Mouse (Mus musculus): ENCODE data around the gene Acap1. TPM values are rescaled to one million over a fixed set of nuclear protein-coding genes. Genes with fewer than 3 reads are reported as not detected.

The Acap1 gene
- polyA plus RNA-seq, 1 experiment from 2014 or later = 0.70 TPM

DNA sequence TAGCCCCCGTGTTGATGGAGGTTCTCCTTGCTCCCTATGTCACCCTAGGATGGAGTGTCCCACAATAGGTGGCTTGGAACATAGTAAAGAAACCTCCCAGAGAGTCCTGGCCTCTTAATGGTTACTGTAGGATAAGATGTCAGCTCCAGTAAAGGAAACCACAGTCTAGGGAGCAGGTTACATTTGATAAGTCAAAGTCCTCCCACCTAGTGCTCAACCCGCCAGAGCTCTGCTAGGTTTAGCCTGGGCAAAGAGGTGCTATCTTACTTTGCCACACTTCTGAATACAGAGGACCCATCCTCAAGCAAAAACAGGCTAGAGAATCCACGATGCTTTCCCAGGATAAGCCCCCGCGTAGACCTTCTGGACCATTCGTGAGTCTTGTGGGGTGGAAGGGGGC lies 16.4 kb downstream of the Acap1 start:
- peak overlapping the region; percentile 65 for H3K9ac ChIP-seq (ENCODE audit: low read length)
- peak overlapping the region; percentile 77 for H3K4me2 ChIP-seq (replicated peaks; ENCODE audit: low read depth)
- H3K4me3 ChIP-seq (ENCODE audit: low read depth, low read length) = peak overlapping the region; percentile 57
- ATAC-seq (ENCODE audit: low FRiP score, low TSS enrichment) (no peak), DNase-seq (ENCODE audit: low spot score) (no peak)
- no peaks in the 10 kb centered on the region for H3K36me3 ChIP-seq (ENCODE audit: control insufficient read depth, insufficient read depth, low read length)
- no peaks in the 10 kb centered on the region for H3K27me3 ChIP-seq (ENCODE audit: control insufficient read depth, insufficient read depth, low read length)
- H3K9me3 ChIP-seq (ENCODE audit: control insufficient read depth, low read length) = no peaks in the 10 kb centered on the region
- TF ChIP-seq CTCF (IDR thresholded peaks at IDR 0.05; ENCODE audit: low read depth) (no peak), EP300 (optimal IDR thresholded peaks at IDR 0.05) (no peak)
- peak overlapping the region; percentile 93 for H3K27ac ChIP-seq (replicated peaks)
- H3K4me1 ChIP-seq (replicated peaks; ENCODE audit: control insufficient read depth, insufficient read depth) = peaks cover 11% of the 10 kb centered on the region
- WGBS = 84% methylated on average over 6 of the region's 6 CpGs

DNA sequence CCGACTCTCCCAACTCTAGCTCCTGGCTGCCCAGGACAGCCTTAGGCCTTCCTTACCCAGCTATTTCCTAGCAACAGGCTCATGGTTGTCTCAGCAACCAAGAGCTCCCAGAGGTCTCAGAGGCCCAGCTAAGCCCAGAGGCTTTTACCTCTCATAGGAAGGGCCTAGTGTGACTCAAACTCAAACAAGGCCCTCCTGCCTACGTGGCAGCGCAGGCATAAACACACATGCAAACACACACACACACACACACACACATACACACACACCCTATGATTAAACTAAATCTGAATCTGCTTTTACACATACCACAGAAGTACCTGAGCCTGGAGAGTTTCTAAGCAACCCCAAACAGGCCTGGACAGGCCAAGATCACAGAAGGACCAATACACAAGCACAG lies 16.9 kb downstream of the Acap1 start:
- H3K9ac ChIP-seq (ENCODE audit: low read length) = no peak overlapping the region
- no peak overlapping the region for H3K4me2 ChIP-seq (replicated peaks; ENCODE audit: low read depth)

DNA sequence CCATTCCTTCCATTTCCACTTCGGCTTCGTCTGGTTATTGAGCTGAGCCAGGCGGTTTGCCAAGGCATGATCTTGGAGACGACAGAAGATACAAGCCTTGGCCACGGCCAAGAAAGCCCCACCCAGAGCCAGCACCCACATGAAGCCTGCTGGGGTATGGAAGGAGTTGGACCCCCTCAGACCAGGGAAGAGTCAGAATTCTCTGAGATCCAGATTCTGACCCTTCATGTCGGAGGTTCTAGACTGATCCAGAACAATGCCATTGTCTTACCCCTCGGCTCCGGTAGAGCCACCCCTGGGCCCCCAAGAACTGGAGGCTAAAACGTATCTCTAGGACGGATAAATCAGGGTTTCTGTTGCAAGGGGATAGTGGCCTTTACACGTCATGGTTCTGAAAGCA lies 17.5 kb downstream of the Acap1 start, which contains the start of gene Tmem95:
Gene Tmem95 (minus strand): TSS at position 141 of the 400 bp plus-strand sequence.
- Histone ChIP-seq H3K27ac (replicated peaks) (peak within 1 kb of the TSS; percentile 93), H3K27me3 (ENCODE audit: control insufficient read depth, insufficient read depth, low read length) (no peaks in the 10 kb centered on the region), H3K9me3 (ENCODE audit: control insufficient read depth, low read length) (no peaks in the 10 kb centered on the region), H3K9ac (ENCODE audit: low read length) (no peak within 1 kb of the TSS), H3K4me2 (replicated peaks; ENCODE audit: low read depth) (0 out of 2 replicates have a peak within 1 kb of the TSS, but pooled peaks have one; percentile 77), H3K4me1 (replicated peaks; ENCODE audit: control insufficient read depth, insufficient read depth) (peaks cover 11% of the 10 kb centered on the region), H3K36me3 (ENCODE audit: control insufficient read depth, insufficient read depth, low read length) (no peaks in the 10 kb centered on the region), H3K4me3 (ENCODE audit: low read depth, low read length) (no peak within 1 kb of the TSS)
- no peak for DNase-seq (ENCODE audit: low spot score)
- no peak for ATAC-seq (ENCODE audit: low FRiP score, low TSS enrichment)
- WGBS = 65% methylated on average over 11 of the region's 11 CpGs
- TF ChIP-seq EP300 (optimal IDR thresholded peaks at IDR 0.05) (no peak), CTCF (IDR thresholded peaks at IDR 0.05; ENCODE audit: low read depth) (no peak)

More for the DNA sequence above, 16.9 kb downstream of the Acap1 start:
- Histone ChIP-seq H3K27ac (replicated peaks) (peak overlapping the region; percentile 93), H3K4me1 (replicated peaks; ENCODE audit: control insufficient read depth, insufficient read depth) (peaks cover 11% of the 10 kb centered on the region), H3K36me3 (ENCODE audit: control insufficient read depth, insufficient read depth, low read length) (no peaks in the 10 kb centered on the region), H3K9me3 (ENCODE audit: control insufficient read depth, low read length) (no peaks in the 10 kb centered on the region), H3K4me3 (ENCODE audit: low read depth, low read length) (no peak overlapping the region), H3K27me3 (ENCODE audit: control insufficient read depth, insufficient read depth, low read length) (no peaks in the 10 kb centered on the region)
- ATAC-seq (ENCODE audit: low FRiP score, low TSS enrichment) (peak; percentile 28), DNase-seq (ENCODE audit: low spot score) (peak; percentile 52)
- no peak for TF ChIP-seq CTCF (IDR thresholded peaks at IDR 0.05; ENCODE audit: low read depth)
- WGBS = 52% methylated on average over 3 of the region's 3 CpGs

DNA sequence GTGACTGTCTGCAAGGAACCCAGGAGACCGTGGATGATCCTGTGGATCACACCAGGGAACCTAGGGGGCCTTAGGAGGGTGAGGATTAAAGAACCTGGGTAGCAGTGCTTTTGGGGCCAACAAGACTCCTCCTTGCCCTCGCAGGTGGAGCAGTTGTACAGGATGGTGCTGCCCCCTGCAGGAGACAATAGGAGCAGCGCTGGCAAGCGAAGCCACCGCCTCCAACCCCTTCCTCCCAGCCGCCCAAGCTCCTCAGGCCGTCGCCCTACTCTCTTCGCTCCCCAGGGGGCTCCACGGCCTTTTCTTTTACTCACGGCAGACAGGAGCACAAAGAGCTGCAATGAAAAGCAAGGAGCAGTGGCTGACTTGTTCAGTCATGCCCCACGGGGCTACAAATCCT lies 18.5 kb downstream of the Acap1 start:
- no peak overlapping the region for H3K9ac ChIP-seq (ENCODE audit: low read length)
- no peak overlapping the region for H3K4me3 ChIP-seq (ENCODE audit: low read depth, low read length)
- ATAC-seq (ENCODE audit: low FRiP score, low TSS enrichment) (peak; percentile 39), DNase-seq (ENCODE audit: low spot score) (peak; percentile 91)
- no peaks in the 10 kb centered on the region for H3K9me3 ChIP-seq (ENCODE audit: control insufficient read depth, low read length)
- WGBS = 2% methylated on average over 12 of the region's 12 CpGs
- peak overlapping the region; percentile 63 for H3K27ac ChIP-seq (replicated peaks)
- H3K36me3 ChIP-seq (ENCODE audit: control insufficient read depth, insufficient read depth, low read length) = no peaks in the 10 kb centered on the region
- H3K27me3 ChIP-seq (ENCODE audit: control insufficient read depth, insufficient read depth, low read length) = no peaks in the 10 kb centered on the region
- TF ChIP-seq EP300 (optimal IDR thresholded peaks at IDR 0.05) = no peak
- TF ChIP-seq CTCF (IDR thresholded peaks at IDR 0.05; ENCODE audit: low read depth) = peak; percentile 92
- peaks cover 11% of the 10 kb centered on the region for H3K4me1 ChIP-seq (replicated peaks; ENCODE audit: control insufficient read depth, insufficient read depth)
- H3K4me2 ChIP-seq (replicated peaks; ENCODE audit: low read depth) = no peak overlapping the region

DNA sequence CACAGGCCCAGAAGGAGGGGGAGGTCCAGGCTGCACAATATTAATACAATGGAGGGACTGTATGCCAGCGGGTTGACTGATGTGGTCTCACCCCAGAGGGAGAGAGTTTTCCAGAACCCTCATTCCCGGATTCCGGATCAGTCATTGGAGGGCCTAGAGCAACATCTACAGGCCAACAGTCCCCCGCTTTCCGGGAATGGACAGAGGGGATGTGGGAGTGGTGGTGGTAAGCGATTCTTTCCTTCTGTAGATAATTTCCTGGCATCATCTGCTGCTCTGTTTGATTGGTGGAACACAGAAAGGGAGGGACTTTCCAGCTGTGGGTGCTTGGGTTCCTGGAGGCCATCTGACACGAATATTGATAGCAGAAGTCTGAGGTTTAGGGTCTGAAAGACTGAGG lies 19.2 kb downstream of the Acap1 start:
- Histone ChIP-seq H3K9ac (ENCODE audit: low read length) (no peak overlapping the region), H3K27me3 (ENCODE audit: control insufficient read depth, insufficient read depth, low read length) (no peaks in the 10 kb centered on the region), H3K36me3 (ENCODE audit: control insufficient read depth, insufficient read depth, low read length) (no peaks in the 10 kb centered on the region), H3K27ac (replicated peaks) (peak overlapping the region; percentile 63), H3K4me2 (replicated peaks; ENCODE audit: low read depth) (no peak overlapping the region), H3K4me3 (ENCODE audit: low read depth, low read length) (no peak overlapping the region), H3K4me1 (replicated peaks; ENCODE audit: control insufficient read depth, insufficient read depth) (peaks cover 11% of the 10 kb centered on the region), H3K9me3 (ENCODE audit: control insufficient read depth, low read length) (no peaks in the 10 kb centered on the region)
- 35% methylated on average over 7 of the region's 7 CpGs for WGBS
- no peak for DNase-seq (ENCODE audit: low spot score)
- TF ChIP-seq EP300 (optimal IDR thresholded peaks at IDR 0.05) (no peak), CTCF (IDR thresholded peaks at IDR 0.05; ENCODE audit: low read depth) (no peak; the same call in 1 of the 2 replicates)
- ATAC-seq (ENCODE audit: low FRiP score, low TSS enrichment) = no peak

DNA sequence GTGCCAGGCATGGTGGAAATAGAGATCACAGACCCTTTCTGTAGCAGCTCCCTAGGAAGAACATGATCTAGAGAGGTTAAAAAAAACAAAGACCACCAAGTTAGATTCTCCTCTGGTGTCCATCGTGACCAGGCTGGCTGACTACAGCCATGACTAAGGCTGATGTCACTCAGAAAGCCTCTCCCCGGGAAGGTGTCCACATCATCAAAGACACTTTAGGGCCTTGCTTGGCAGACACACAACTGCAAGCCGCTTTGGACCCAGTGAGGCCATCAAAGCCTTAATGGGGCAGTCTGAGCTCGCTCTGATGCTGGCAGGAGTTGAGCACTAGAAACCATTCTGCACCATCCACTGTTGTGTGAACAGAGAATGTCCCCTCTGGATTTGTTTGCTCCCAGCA lies 22.9 kb downstream of the Acap1 start:
- H3K36me3 ChIP-seq (ENCODE audit: control insufficient read depth, insufficient read depth, low read length) = no peaks in the 10 kb centered on the region
- H3K4me2 ChIP-seq (replicated peaks; ENCODE audit: low read depth) = no peak overlapping the region
- no peak overlapping the region for H3K4me3 ChIP-seq (ENCODE audit: low read depth, low read length)
- 70% methylated on average over 4 of the region's 4 CpGs for WGBS
- no peaks in the 10 kb centered on the region for H3K27me3 ChIP-seq (ENCODE audit: control insufficient read depth, insufficient read depth, low read length)
- H3K4me1 ChIP-seq (replicated peaks; ENCODE audit: control insufficient read depth, insufficient read depth) = peaks cover under 1% of the 10 kb centered on the region; the same call in 1 of the 2 replicates
- no peak for ATAC-seq (ENCODE audit: low FRiP score, low TSS enrichment)
- H3K9me3 ChIP-seq (ENCODE audit: control insufficient read depth, low read length) = no peaks in the 10 kb centered on the region
- TF ChIP-seq EP300 (optimal IDR thresholded peaks at IDR 0.05) (no peak), CTCF (IDR thresholded peaks at IDR 0.05; ENCODE audit: low read depth) (no peak)
- no peak overlapping the region for H3K27ac ChIP-seq (replicated peaks)
- H3K9ac ChIP-seq (ENCODE audit: low read length) = no peak overlapping the region
- no peak for DNase-seq (ENCODE audit: low spot score)

Measured in stomach, postnatal 0 days (tissue).